Mouse (Mus musculus) testis, adult 2 months (tissue): Measurements from ENCODE around the gene Zfp956. TPM values are rescaled to one million over a fixed set of nuclear protein-coding genes. Genes with fewer than 3 reads are reported as not detected.
"Not testable (repeated sequence)": the region's sequence is repeated elsewhere in the genome, so short reads cannot be mapped to it uniquely, and the experiment has no call there.

Experiments
- H3K27ac ChIP-seq: fragments of 200-500 bp; 2 replicates; pipeline ENCODE4 v1.5.1; 2012; ENCODE audit warnings: low read depth, low read length; ENCODE audit not compliant: control insufficient read depth, insufficient read depth
- H3K27me3 ChIP-seq: fragments of 200-500 bp; 2 replicates; pipeline ENCODE4 v1.6.1; 2012; ENCODE audit warnings: mild to moderate bottlenecking, low read length, moderate library complexity; ENCODE audit not compliant: control insufficient read depth, insufficient read depth
- H3K36me3 ChIP-seq: fragments of 200-500 bp; 2 replicates; pipeline ENCODE4 v1.6.1; 2012; ENCODE audit warnings: mild to moderate bottlenecking, low read length; ENCODE audit not compliant: control insufficient read depth, insufficient read depth
- H3K4me1 ChIP-seq: fragments of 200-500 bp; 2 replicates; pipeline ENCODE4 v1.6.1; 2012; ENCODE audit warnings: low read length; ENCODE audit not compliant: control insufficient read depth, insufficient read depth
- H3K4me3 ChIP-seq: fragments of 200-500 bp; 2 replicates; pipeline ENCODE4 v1.5.1; 2012; ENCODE audit warnings: low read depth, mild to moderate bottlenecking, low read length, moderate library complexity, mixed read lengths; ENCODE audit not compliant: control insufficient read depth
- CTCF ChIP-seq: fragments of 200-500 bp; IDR thresholded peaks from 2 replicates; pipeline ENCODE4 v1.5.1; 2012; ENCODE audit warnings: low read depth, mild to moderate bottlenecking, inconsistent platforms, low read length, moderate library complexity; ENCODE audit not compliant: control insufficient read depth, insufficient read depth, insufficient replicate concordance
- POLR2A ChIP-seq: fragments of 200-500 bp; IDR thresholded peaks from 2 replicates; pipeline ENCODE4 v1.6.1; 2012; ENCODE audit warnings: low read depth, mild to moderate bottlenecking, inconsistent platforms, low read length, moderate library complexity; ENCODE audit not compliant: control insufficient read depth
- polyA plus RNA-seq: library from polyadenylated mRNA; depleted of rRNA; stranded (reverse); fragments of >200 nt; gene quantifications from 2 replicates; pipeline ENCODE4 v1.2.3, GENCODE M21; 2012

Gene Zfp956
- polyA plus RNA-seq, 1 experiment: 62.3 TPM

GRCm38 (mm10) chr6:47943721-47944120 lies 9.5 kb upstream of the Zfp956 start:
- no peak for TF ChIP-seq POLR2A
- TF ChIP-seq CTCF: no peak
- Histone ChIP-seq H3K4me1 (peaks cover 11% of the 10 kb centered on the region), H3K27ac (peak overlapping the region; percentile 87), H3K27me3 (no peaks in the 10 kb centered on the region), H3K36me3 (no peaks in the 10 kb centered on the region), H3K4me3 (peak overlapping the region; percentile 90)

DNA sequence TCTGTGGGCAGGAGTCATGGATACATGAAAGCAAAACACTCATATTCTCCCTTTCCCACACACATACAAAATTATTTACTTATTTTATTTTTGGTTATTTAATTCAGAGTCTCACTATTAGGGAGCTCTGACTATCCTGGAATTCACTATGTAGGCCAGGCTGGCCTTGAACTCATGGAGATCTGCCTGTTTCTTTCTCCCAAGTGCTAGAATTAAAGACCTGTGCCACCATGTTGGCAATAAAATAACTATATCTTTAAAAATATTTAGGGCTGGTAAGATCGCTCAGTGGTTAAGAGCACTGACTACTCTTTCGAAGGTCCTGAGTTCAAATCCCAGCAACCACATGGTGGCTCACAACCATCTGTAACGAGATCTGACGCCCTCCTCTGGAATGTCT lies 5.8 kb upstream of the Zfp956 start:
- TF ChIP-seq CTCF: no peak
- TF ChIP-seq POLR2A: no peak
- Histone ChIP-seq H3K36me3 (no peaks in the 10 kb centered on the region), H3K4me3 (no peak overlapping the region), H3K27ac (no peak overlapping the region), H3K4me1 (peaks cover 10% of the 10 kb centered on the region), H3K27me3 (no peaks in the 10 kb centered on the region)

DNA sequence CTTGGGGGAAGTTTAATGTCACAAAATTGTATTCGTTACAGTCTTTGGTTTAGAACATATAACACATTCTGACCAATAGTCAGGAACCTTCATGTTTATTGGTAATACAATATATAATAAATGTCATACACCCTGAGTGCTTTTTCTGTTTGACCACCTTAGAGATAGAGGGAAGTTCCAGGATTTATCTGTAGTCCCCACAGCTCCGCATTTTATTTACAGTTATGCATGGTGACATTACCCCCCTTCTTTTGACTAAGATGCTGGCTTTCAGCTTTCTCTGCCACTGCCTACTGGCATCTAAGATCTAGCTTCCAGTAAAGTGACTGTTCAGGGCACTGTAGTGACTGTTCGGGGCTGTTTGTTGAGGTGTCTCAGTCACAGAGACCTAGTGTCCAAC lies 1.2 kb downstream of the Zfp956 start:
- peak overlapping the region; percentile 27; the same call in 1 of the 2 replicates for H3K4me3 ChIP-seq
- H3K36me3 ChIP-seq: no peaks in the 10 kb centered on the region
- H3K4me1 ChIP-seq: no peaks in the 10 kb centered on the region
- no peaks in the 10 kb centered on the region for H3K27me3 ChIP-seq
- TF ChIP-seq POLR2A: no peak
- no peak for TF ChIP-seq CTCF
- H3K27ac ChIP-seq: no peak overlapping the region

DNA sequence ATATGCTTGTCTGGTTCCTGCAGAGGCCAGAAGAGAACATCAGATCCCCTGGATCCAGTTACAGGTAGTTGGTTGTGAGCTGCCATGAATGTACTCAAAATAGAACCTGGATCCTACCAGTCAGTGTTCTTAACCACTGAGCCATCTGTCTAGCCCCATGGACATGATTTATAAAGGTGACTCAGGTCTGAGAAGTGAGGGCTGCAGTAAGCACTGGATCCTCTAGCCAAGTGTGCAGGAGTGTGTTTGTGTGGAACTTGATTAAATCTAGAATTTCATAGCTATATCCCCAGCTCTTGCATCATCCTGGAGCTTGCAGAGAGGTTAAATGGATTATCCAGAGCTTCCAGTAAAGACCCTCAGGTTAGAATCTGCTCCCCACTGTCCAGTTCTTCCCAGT lies 4.6 kb downstream of the Zfp956 start:
- no peaks in the 10 kb centered on the region for H3K27me3 ChIP-seq
- H3K4me3 ChIP-seq: no peak overlapping the region
- H3K27ac ChIP-seq: no peak overlapping the region
- TF ChIP-seq POLR2A (no peak), CTCF (no peak)
- H3K36me3 ChIP-seq: peaks cover 3% of the 10 kb centered on the region; the same call in 1 of the 2 replicates
- no peaks in the 10 kb centered on the region for H3K4me1 ChIP-seq

- no peak overlapping the region for H3K27ac ChIP-seq
- H3K4me3 ChIP-seq: peak overlapping the region; percentile 73
- peaks cover 3% of the 10 kb centered on the region for H3K36me3 ChIP-seq
- H3K4me1 ChIP-seq: no peaks in the 10 kb centered on the region
- TF ChIP-seq CTCF: no peak
- no peak for TF ChIP-seq POLR2A
- no peaks in the 10 kb centered on the region for H3K27me3 ChIP-seq
Observed at GRCm38 (mm10) chr6:47960685-47961421, 7.7 kb downstream of the Zfp956 start.

- H3K36me3 ChIP-seq: peaks cover 3% of the 10 kb centered on the region
- no peak overlapping the region for H3K27ac ChIP-seq
- no peaks in the 10 kb centered on the region for H3K27me3 ChIP-seq
Observed at GRCm38 (mm10) chr6:47963051-47963450, 9.9 kb downstream of the Zfp956 start.

DNA sequence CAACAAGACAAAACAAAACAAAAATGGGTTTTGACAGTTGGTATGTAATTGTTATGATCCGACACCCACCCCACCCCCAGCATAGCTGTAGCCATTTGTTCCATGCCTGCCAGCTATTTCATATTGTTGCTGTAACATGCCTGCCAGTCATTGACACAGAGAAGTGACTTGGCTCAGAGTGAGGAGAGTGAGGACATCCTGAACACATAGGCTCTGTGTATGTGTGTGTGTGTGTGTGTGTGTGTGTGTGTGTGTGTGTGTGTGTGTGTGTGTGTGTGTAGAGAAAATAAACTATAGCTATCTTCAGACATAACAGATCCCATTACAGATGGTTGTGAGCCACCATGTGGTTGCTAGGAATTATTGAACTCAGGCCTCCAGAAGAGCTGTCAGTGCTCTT lies 15.0 kb downstream of the Zfp956 start:
- H3K27ac ChIP-seq, H3K4me3 ChIP-seq, H3K36me3 ChIP-seq, H3K27me3 ChIP-seq, H3K4me1 ChIP-seq: not testable (repeated sequence)

More at GRCm38 (mm10) chr6:47963051-47963450, 9.9 kb downstream of the Zfp956 start:
- TF ChIP-seq CTCF (no peak), POLR2A (no peak)
- H3K4me1 ChIP-seq: no peaks in the 10 kb centered on the region
- no peak overlapping the region for H3K4me3 ChIP-seq
